Mouse (Mus musculus) CD4-positive, CD25-positive, alpha-beta regulatory T cell (primary cell): Measurements from ENCODE around the gene Sod2. TPM values are rescaled to one million over a fixed set of nuclear protein-coding genes. Genes with fewer than 3 reads are reported as not detected.

Experiments
- polyA plus RNA-seq: library from polyadenylated mRNA; unstranded; fragments of 100-300 nt; shearing (Covaris generic); gene quantifications from one replicate; pipeline ENCODE4 v1.2.1, GENCODE M21; 2017

The Sod2 gene
- polyA plus RNA-seq, result 106 TPM

GRCm38 (mm10) chr17:13006546-13006945 lies at the start of gene Sod2:
TSS of gene Sod2 (plus strand) at chr17:13006846.

GRCm38 (mm10) chr17:12960331-12960873 lies 46.2 kb upstream of the Sod2 start, which contains the start of gene Acat2:
TSS of gene Acat2 (minus strand) at chr17:12960747.

GRCm38 (mm10) chr17:12994069-12994468 lies 12.6 kb upstream of the Sod2 start, which contains the start of gene Wtap:
TSS of gene Wtap (minus strand) at chr17:12994169.

GRCm38 (mm10) chr17:13052124-13052813 lies 45.6 kb downstream of the Sod2 start, which contains the start of gene Gpr31b:
TSS of gene Gpr31b (minus strand) at chr17:13052296.

GRCm38 (mm10) chr17:13060804-13061203 lies 54.2 kb downstream of the Sod2 start, which contains the start of gene Tcp10b:
TSS of gene Tcp10b (plus strand) at chr17:13061104.

Other genes with a start within 250 kb of the Sod2 start
- gene Igf2r, start 237.2 kb upstream of the Sod2 start, polyA plus RNA-seq, result 76.8 TPM
- gene Mas1, start 138.7 kb upstream of the Sod2 start, polyA plus RNA-seq, result 0.31 TPM
- not detected for gene Mrgprh, start 130.8 kb upstream of the Sod2 start, polyA plus RNA-seq
- 0.61 TPM for gene Pnldc1, start 96.6 kb upstream of the Sod2 start, polyA plus RNA-seq
- 198 TPM for gene Tcp1, start 91.1 kb upstream of the Sod2 start, polyA plus RNA-seq
- 118 TPM for gene Mrpl18, start 90.5 kb upstream of the Sod2 start, polyA plus RNA-seq
- 0.22 TPM for gene Acat3, start 66.2 kb upstream of the Sod2 start, polyA plus RNA-seq
- gene Acat2, start 46.1 kb upstream of the Sod2 start, polyA plus RNA-seq, result 33.0 TPM
- gene Wtap, start 12.7 kb upstream of the Sod2 start, polyA plus RNA-seq, result 76.6 TPM
- not detected for gene Gpr31b, start 45.5 kb downstream of the Sod2 start, polyA plus RNA-seq
- not detected for gene Tcp10b, start 54.3 kb downstream of the Sod2 start, polyA plus RNA-seq
- not detected for gene Unc93a, start 125.0 kb downstream of the Sod2 start, polyA plus RNA-seq
- gene Smok2a, start 214.3 kb downstream of the Sod2 start, polyA plus RNA-seq, result not detected
- gene Smok2b, start 223.4 kb downstream of the Sod2 start, polyA plus RNA-seq, result 0.24 TPM